Mouse (Mus musculus) myocyte (in vitro differentiated cells): Measurements from ENCODE around the gene Parp6.

Experiments used
- MYOG ChIP-seq, 3 experiments: IDR thresholded peaks; one replicate each; pipeline ENCODE4 v1.6.1; 2011; ENCODE audit warnings: control low read depth in 2 of 3, low read depth in 2 of 3, mild to moderate bottlenecking in 2 of 3; ENCODE audit not compliant: insufficient read length in 2 of 3, control insufficient read depth in 1 of 3, insufficient read depth in 1 of 3
- POLR2AphosphoS2 ChIP-seq: IDR thresholded peaks from one replicate; pipeline ENCODE4 v1.6.1; 2011; ENCODE audit warnings: low read depth, control low read depth; ENCODE audit not compliant: insufficient read length

DNA sequence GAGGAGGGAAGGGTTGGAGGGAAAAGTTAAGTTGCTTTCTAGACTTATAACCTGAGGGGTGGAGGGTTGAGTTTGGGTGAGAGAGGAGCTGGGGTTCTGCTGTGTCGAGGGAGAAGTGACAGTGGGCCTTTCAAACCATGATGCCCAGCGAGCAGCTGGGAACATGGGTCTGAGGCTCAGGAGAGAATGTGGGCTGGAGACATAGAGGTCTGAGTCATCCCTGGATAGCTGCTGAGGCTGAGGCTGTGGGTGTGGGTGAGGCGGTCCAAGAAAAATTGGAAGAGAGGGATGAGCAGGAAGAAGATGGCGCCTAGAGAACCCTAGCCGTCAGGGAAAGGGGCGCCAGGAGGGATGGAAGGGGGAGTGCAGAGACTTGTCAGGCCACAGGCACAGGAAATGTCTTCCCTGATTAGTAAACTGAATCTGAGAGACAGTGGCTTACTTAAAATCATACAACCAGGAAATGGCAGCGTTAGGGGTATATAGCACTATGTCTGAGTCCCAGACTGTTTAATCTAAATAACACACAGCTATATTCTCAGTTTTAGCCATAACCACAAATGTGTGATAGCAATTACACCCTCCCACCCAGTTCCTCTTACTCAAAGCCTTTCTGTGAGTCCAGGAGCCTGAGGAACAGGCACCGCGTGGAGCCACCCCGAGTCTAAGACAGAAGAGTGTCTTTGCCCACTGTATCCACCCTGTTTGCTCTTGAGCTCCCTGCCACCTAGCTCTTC, 27.2 kb upstream of the Parp6 start:
- no peak for TF ChIP-seq POLR2AphosphoS2
- no peak for TF ChIP-seq MYOG (IDR thresholded peaks at IDR 0.05; ENCODE audit: control insufficient read depth in 1 of 3, insufficient read depth in 1 of 3, insufficient read length in 2 of 3, low read depth in 2 of 3)
